Mouse (Mus musculus) large intestine, adult 2 months (tissue): ENCODE results near the gene Olfr25. TPM values are rescaled to one million over a fixed set of nuclear protein-coding genes. Genes with fewer than 3 reads are reported as not detected.

Experiments used
- DNase-seq: peaks from one replicate; pipeline ENCODE4 v3.0.0-alpha.2; 2012; ENCODE audit warnings: low read depth, low spot score
- WGBS: fragments of 180-500 bp; shearing (Covaris S2); methylation state at CpG from one replicate; pipeline ENCODE4 v1.1.7; 2018; 5-methylcytosine and 5-hydroxymethylcytosine counted together
- polyA plus RNA-seq: library from polyadenylated mRNA; depleted of rRNA; stranded (reverse); fragments of >200 nt; gene quantifications from 2 replicates; pipeline ENCODE4 v1.2.3, GENCODE M21; 2012; rRNA removed

Olfr25 gene
- not detected in 2 replicates for polyA plus RNA-seq

DNA sequence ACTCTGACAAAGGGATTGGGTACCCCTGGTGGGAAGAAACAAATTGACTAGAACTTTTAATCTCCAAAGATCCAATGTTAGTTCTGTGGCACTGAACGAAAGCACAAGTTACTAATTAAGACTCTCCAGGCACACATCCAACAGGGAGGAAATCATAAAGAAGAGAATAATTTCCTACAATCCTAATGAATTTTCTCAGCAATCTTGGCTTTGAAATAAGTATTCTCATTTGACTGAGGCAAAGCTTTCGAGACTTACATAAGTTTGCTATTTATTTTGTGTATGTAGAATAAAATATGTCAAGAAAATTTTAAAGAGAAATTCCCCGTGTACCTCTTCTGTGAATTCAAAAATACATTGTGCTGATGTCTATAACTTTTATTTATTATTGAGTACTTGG, at the start of gene Olfr25:
Olfr25 (plus strand) TSS at position 301 of the 400 bp plus-strand sequence.
- 70% methylated on average over 3 of the region's 3 CpGs for WGBS
- DNase-seq: no peak

- WGBS: 83% methylated on average over 1 of the region's 1 CpGs
- no peak for DNase-seq
These were observed 38.1 kb upstream of the Olfr25 start, which contains the start of gene Olfr896-ps1 for GRCm38 (mm10) chr9:38290807-38291206. TSS of gene Olfr896-ps1 (plus strand) at chr9:38291107.

- DNase-seq: no peak
- 87% methylated on average over 4 of the region's 4 CpGs for WGBS
These were observed 19.3 kb downstream of the Olfr25 start, which contains the start of gene Olfr898 for GRCm38 (mm10) chr9:38348111-38348510. TSS of gene Olfr898 (plus strand) at chr9:38348411.

DNA sequence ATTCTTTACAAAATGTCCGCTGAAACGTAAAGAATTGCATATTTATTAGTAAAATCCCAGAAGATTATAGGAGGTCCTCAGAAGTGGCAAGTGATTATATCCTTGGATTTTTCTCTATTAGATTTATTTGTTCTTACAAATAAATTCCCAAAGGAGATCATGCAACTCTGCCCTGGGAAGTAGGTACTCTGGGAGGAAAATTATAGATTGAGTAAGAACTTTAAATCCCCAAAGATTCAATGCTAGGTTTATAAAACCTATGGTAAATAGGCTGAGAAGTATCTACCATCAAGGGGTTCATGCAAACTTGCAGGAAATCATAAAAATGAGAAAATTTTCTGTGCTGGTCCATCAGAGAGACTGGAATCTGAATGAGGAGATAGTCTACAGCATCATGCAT, 37.7 kb downstream of the Olfr25 start, which contains the start of gene Olfr250:
Olfr250 (plus strand) TSS at position 301 of the 400 bp plus-strand sequence.
- DNase-seq: no peak
- WGBS: 88% methylated on average over 2 of the region's 2 CpGs

DNA sequence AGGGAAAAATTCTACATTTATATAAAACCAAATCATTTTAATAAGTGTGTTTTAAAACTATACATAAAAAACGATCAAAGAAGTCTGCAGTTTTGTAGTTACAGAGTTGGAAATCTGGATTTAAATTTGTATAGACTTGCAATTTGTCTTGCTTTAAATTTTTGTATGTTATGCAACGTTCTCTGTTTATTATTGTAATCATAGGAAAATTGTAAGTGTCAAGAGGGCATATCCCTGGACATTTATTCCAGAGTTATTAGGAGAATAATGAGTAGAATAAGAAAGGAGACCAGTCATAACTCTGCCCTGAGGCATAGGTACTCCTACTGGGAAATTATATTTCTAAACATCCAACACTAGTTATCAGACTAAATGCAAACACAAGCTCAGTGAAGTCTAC, 47.9 kb downstream of the Olfr25 start, which contains the start of gene Olfr251:
Olfr251 (plus strand) TSS at position 301 of the 400 bp plus-strand sequence.
- WGBS: 43% methylated on average over 2 of the region's 2 CpGs
- DNase-seq: no peak

Other genes with a start within 250 kb of the Olfr25 start
- gene Olfr887, start 245.0 kb upstream of the Olfr25 start, polyA plus RNA-seq: not detected in 2 replicates
- gene Olfr888, start 220.9 kb upstream of the Olfr25 start, polyA plus RNA-seq: not detected in 2 replicates
- not detected in 2 replicates for gene Olfr889, start 213.9 kb upstream of the Olfr25 start, polyA plus RNA-seq
- gene Olfr890, start 186.5 kb upstream of the Olfr25 start, polyA plus RNA-seq: not detected in 2 replicates
- not detected in 2 replicates for gene Olfr891, start 148.2 kb upstream of the Olfr25 start, polyA plus RNA-seq
- gene Olfr893, start 120.7 kb upstream of the Olfr25 start, polyA plus RNA-seq: not detected in 2 replicates
- gene Olfr894, start 111.0 kb upstream of the Olfr25 start, polyA plus RNA-seq: not detected in 2 replicates
- not detected in 2 replicates for gene Olfr143, start 76.3 kb upstream of the Olfr25 start, polyA plus RNA-seq
- not detected in 2 replicates for gene Olfr895, start 61.2 kb upstream of the Olfr25 start, polyA plus RNA-seq
- gene Olfr896-ps1, start 38.0 kb upstream of the Olfr25 start, polyA plus RNA-seq: not detected in 2 replicates
- not detected in 2 replicates for gene Olfr898, start 19.4 kb downstream of the Olfr25 start, polyA plus RNA-seq
- not detected in 2 replicates for gene Olfr250, start 37.8 kb downstream of the Olfr25 start, polyA plus RNA-seq
- gene Olfr251, start 48.0 kb downstream of the Olfr25 start, polyA plus RNA-seq: not detected in 2 replicates
- not detected in 2 replicates for gene Olfr147, start 72.6 kb downstream of the Olfr25 start, polyA plus RNA-seq
- not detected in 2 replicates for gene Olfr901, start 100.4 kb downstream of the Olfr25 start, polyA plus RNA-seq
- gene Olfr902, start 118.6 kb downstream of the Olfr25 start, polyA plus RNA-seq: not detected in 2 replicates
- gene Olfr904, start 134.1 kb downstream of the Olfr25 start, polyA plus RNA-seq: not detected in 2 replicates
- not detected in 2 replicates for gene Olfr905, start 142.0 kb downstream of the Olfr25 start, polyA plus RNA-seq
- not detected in 2 replicates for gene Olfr906, start 158.0 kb downstream of the Olfr25 start, polyA plus RNA-seq
- not detected in 2 replicates for gene Olfr907, start 166.7 kb downstream of the Olfr25 start, polyA plus RNA-seq
- gene Olfr911-ps1, start 192.5 kb downstream of the Olfr25 start, polyA plus RNA-seq: not detected in 2 replicates
- gene Olfr910, start 208.8 kb downstream of the Olfr25 start, polyA plus RNA-seq: not detected in 2 replicates